Comparison of ENCODE assay signal across 19 mouse cellular contexts in genomic region chr6:7943192-7943591, GRCm38 (mm10).
A peak's percentile ranks its signal among the peaks of the same experiment; 100 is the strongest.
DNase-seq lines count a peak whose midpoint lies in the region; ATAC-seq and TF ChIP-seq lines count a peak whose summit lies in the region.
"Had no signal": no experiment of that assay in that cellular context is flagged by ENCODE, and none has a peak within 500 bp of the region (broad histone marks: within the 10 kb centered on the region; RNA-seq: fewer than 3 reads in every experiment).

No protein-coding gene starts in this region.

- peak; percentile 8 for DNase-seq in gastrocnemius, postnatal 14 days
- no peak for DNase-seq in gastrocnemius, adult 8-10 months (ENCODE audit: low spot score in 2 of 2)
- no peak for DNase-seq in embryonic facial prominence, embryonic 14.5 days (ENCODE audit: low spot score)
- no peak for DNase-seq in yolk sac, embryonic 10.5 days (ENCODE audit: low spot score)
- DNase-seq: cerebellum, adult 8-10 months; heart, postnatal 10 days; kidney, adult 18-20 months; liver; thymus, postnatal 25 days had no signal

- no peaks in the 10 kb centered on the region for H3K27me3 ChIP-seq in forebrain, embryonic 13.5 days
- no peaks in the 10 kb centered on the region for H3K27me3 ChIP-seq in forebrain, embryonic 12.5 days
- no peaks in the 10 kb centered on the region for H3K27me3 ChIP-seq in ES-Bruce4 (ENCODE audit: control insufficient read depth, insufficient read depth, low read length, poor library complexity, severe bottlenecking)
- H3K27me3 ChIP-seq in embryonic facial prominence, embryonic 14.5 days (replicated peaks; ENCODE audit: control insufficient read depth, insufficient read depth, low read length) = no peaks in the 10 kb centered on the region
- H3K27me3 ChIP-seq: CH12.LX; midbrain, embryonic 12.5 days had no signal

- WGBS in forebrain, embryonic 13.5 days = 86% methylated on average over 5 of the region's 5 CpGs
- 92% methylated on average over 5 of the region's 5 CpGs for WGBS in forebrain, embryonic 12.5 days
- 69% methylated on average over 5 of the region's 5 CpGs for WGBS in embryonic facial prominence, embryonic 14.5 days

- TF ChIP-seq CTCF in ES-Bruce4 (IDR thresholded peaks at IDR 0.05; ENCODE audit: low read depth, low read length) = no peak

- TF ChIP-seq POLR2A in ES-Bruce4 (IDR thresholded peaks at IDR 0.05; ENCODE audit: insufficient read depth, low read length) = no peak

- no peaks in the 10 kb centered on the region for H3K4me1 ChIP-seq in forebrain, embryonic 13.5 days
- H3K4me1 ChIP-seq in forebrain, embryonic 12.5 days = peaks cover 8% of the 10 kb centered on the region; the same call in 1 of the 2 replicates
- H3K4me1 ChIP-seq in ES-Bruce4 (ENCODE audit: control insufficient read depth, insufficient read depth, low read length) = peaks cover 2% of the 10 kb centered on the region
- H3K4me1 ChIP-seq in embryonic facial prominence, embryonic 14.5 days (ENCODE audit: control insufficient read depth, insufficient read depth, low read length) = no peaks in the 10 kb centered on the region

- TF ChIP-seq EP300 in ES-Bruce4 (IDR thresholded peaks at IDR 0.05; ENCODE audit: insufficient read depth, low read depth, low read length) = no peak

- no peak overlapping the region for H3K4me2 ChIP-seq in forebrain, embryonic 13.5 days
- no peak overlapping the region for H3K4me2 ChIP-seq in forebrain, embryonic 12.5 days
- no peak overlapping the region for H3K4me2 ChIP-seq in embryonic facial prominence, embryonic 14.5 days (ENCODE audit: low read depth, low read length)
- H3K4me2 ChIP-seq: heart, embryonic 11.5 days; midbrain, embryonic 12.5 days had no signal

- H3K4me3 ChIP-seq in forebrain, embryonic 13.5 days = no peak overlapping the region
- no peak overlapping the region for H3K4me3 ChIP-seq in forebrain, embryonic 12.5 days (replicated peaks)
- no peak overlapping the region for H3K4me3 ChIP-seq in ES-Bruce4 (ENCODE audit: low read depth, low read length)
- H3K4me3 ChIP-seq in embryonic facial prominence, embryonic 14.5 days (ENCODE audit: low read depth, low read length) = no peak overlapping the region
- H3K4me3 ChIP-seq: erythroblast, embryonic 14.5 days; midbrain, embryonic 12.5 days had no signal

- no peaks in the 10 kb centered on the region for H3K36me3 ChIP-seq in forebrain, embryonic 13.5 days (ENCODE audit: poor library complexity, severe bottlenecking)
- H3K36me3 ChIP-seq in forebrain, embryonic 12.5 days (replicated peaks) = no peaks in the 10 kb centered on the region
- H3K36me3 ChIP-seq in ES-Bruce4 (ENCODE audit: control insufficient read depth, insufficient read depth, low read length, poor library complexity, severe bottlenecking) = no peaks in the 10 kb centered on the region
- H3K36me3 ChIP-seq in embryonic facial prominence, embryonic 14.5 days (ENCODE audit: control insufficient read depth, insufficient read depth, low read length) = no peaks in the 10 kb centered on the region
- H3K36me3 ChIP-seq: midbrain, embryonic 12.5 days had no signal

- no peak overlapping the region for H3K27ac ChIP-seq in forebrain, embryonic 13.5 days
- H3K27ac ChIP-seq in forebrain, embryonic 12.5 days = no peak overlapping the region
- H3K27ac ChIP-seq in ES-Bruce4 (ENCODE audit: insufficient read depth, low read length) = peak overlapping the region; percentile 26; the same call in 1 of the 2 replicates
- no peak overlapping the region for H3K27ac ChIP-seq in embryonic facial prominence, embryonic 14.5 days (replicated peaks; ENCODE audit: low read depth, low read length)
- H3K27ac ChIP-seq: kidney, postnatal 0 days; midbrain, embryonic 12.5 days had no signal

- no peak overlapping the region for H3K9ac ChIP-seq in forebrain, embryonic 13.5 days
- no peak overlapping the region for H3K9ac ChIP-seq in forebrain, embryonic 12.5 days
- H3K9ac ChIP-seq in ES-Bruce4 (ENCODE audit: low read depth, poor library complexity, severe bottlenecking) = no peak overlapping the region
- no peak overlapping the region for H3K9ac ChIP-seq in embryonic facial prominence, embryonic 14.5 days (ENCODE audit: low read depth, low read length)
- H3K9ac ChIP-seq: midbrain, embryonic 12.5 days had no signal

- intact Hi-C loops in gastrocnemius, postnatal 14 days (cut with DNase I; ENCODE audit: low total_unique reads) = no loop called here

- H3K9me3 ChIP-seq in forebrain, embryonic 13.5 days (replicated peaks) = no peaks in the 10 kb centered on the region
- no peaks in the 10 kb centered on the region for H3K9me3 ChIP-seq in forebrain, embryonic 12.5 days
- H3K9me3 ChIP-seq in ES-Bruce4 (replicated peaks; ENCODE audit: control insufficient read depth, insufficient read depth, low read length, poor library complexity, severe bottlenecking) = no peaks in the 10 kb centered on the region; the same call in 1 of the 2 replicates
- H3K9me3 ChIP-seq in embryonic facial prominence, embryonic 14.5 days (ENCODE audit: control insufficient read depth, low read length) = no peaks in the 10 kb centered on the region
- H3K9me3 ChIP-seq: midbrain, embryonic 12.5 days had no signal

- peak; percentile 66 for ATAC-seq in forebrain, embryonic 13.5 days
- ATAC-seq in forebrain, embryonic 12.5 days (ENCODE audit: low FRiP score) = no peak
- ATAC-seq in embryonic facial prominence, embryonic 14.5 days (ENCODE audit: low read depth) = peak; percentile 53; the same call in 1 of the 2 replicates
- ATAC-seq in monocyte, adult 5-6 weeks (replicated peaks; ENCODE audit: insufficient number of reproducible peaks, low FRiP score, low TSS enrichment, poor library complexity, severe bottlenecking) = no peak
- ATAC-seq: lung, postnatal 0 days had no signal

Comparison
In these comparisons a context has a peak if more than half of its experiments do, and no peak if none do; other contexts are left out.
1. ATAC-seq: peak in forebrain, embryonic 13.5 days (single experiment) and embryonic facial prominence, embryonic 14.5 days (single experiment); none in forebrain, embryonic 12.5 days (single experiment) and monocyte, adult 5-6 weeks (single experiment).